Mouse (Mus musculus): ENCODE measurements around the gene Atp6v0a1. TPM values are rescaled to one million over a fixed set of nuclear protein-coding genes. Genes with fewer than 3 reads are reported as not detected.

Atp6v0a1 gene
- total RNA-seq, 2 experiments from 2014 or later: 87.1 to 92.2 TPM

GRCm38 (mm10) chr11:101085617-101086322, 76.5 kb downstream of the Atp6v0a1 start:
- DNase-seq: peak in 1 of 2 experiments; percentile 3

- peak in 1 of 2 experiments; percentile 19 for DNase-seq
Measured at GRCm38 (mm10) chr11:101086323-101086674, 77.0 kb downstream of the Atp6v0a1 start.

- peak; percentile 93 to 96 for DNase-seq
Measured at GRCm38 (mm10) chr11:101086756-101087681, 77.8 kb downstream of the Atp6v0a1 start, which contains the start of gene Mlx. Mlx (plus strand) TSS chr11:101087277.

GRCm38 (mm10) chr11:101087682-101088055, 78.4 kb downstream of the Atp6v0a1 start:
- peak in 1 of 2 experiments; percentile 36 for DNase-seq

GRCm38 (mm10) chr11:101089931-101090330, 80.7 kb downstream of the Atp6v0a1 start:
- no peak for DNase-seq

- DNase-seq: no peak
Measured at GRCm38 (mm10) chr11:101094930-101095313, 85.7 kb downstream of the Atp6v0a1 start.

GRCm38 (mm10) chr11:101095314-101096024, 86.2 kb downstream of the Atp6v0a1 start, which contains the start of gene Psmc3ip:
Psmc3ip (minus strand) TSS chr11:101095436.
- DNase-seq: peak; percentile 98

GRCm38 (mm10) chr11:101098231-101098630, 89.0 kb downstream of the Atp6v0a1 start:
- no peak for DNase-seq

GRCm38 (mm10) chr11:101103011-101103410, 93.8 kb downstream of the Atp6v0a1 start:
- DNase-seq: no peak

GRCm38 (mm10) chr11:101109351-101109750, 100.1 kb downstream of the Atp6v0a1 start:
- no peak for DNase-seq

GRCm38 (mm10) chr11:101110708-101111107, 101.5 kb downstream of the Atp6v0a1 start:
- DNase-seq: no peak

GRCm38 (mm10) chr11:101111178-101111577, 101.9 kb downstream of the Atp6v0a1 start:
- DNase-seq: no peak

GRCm38 (mm10) chr11:101112186-101112585, 102.9 kb downstream of the Atp6v0a1 start:
- no peak for DNase-seq

Small RNA genes within 50 kb of the gene (microRNA-seq; reads per million reads assigned to microRNA genes)
- 0 to 0.81 reads per million in 2 experiments for gene Mir6928

Other genes with a start within 250 kb of the Atp6v0a1 start
- gene Kcnh4, start 249.5 kb upstream of the Atp6v0a1 start, total RNA-seq (2021): not detected
- not detected for gene Hcrt, start 246.5 kb upstream of the Atp6v0a1 start, total RNA-seq (2021)
- gene Ghdc, start 238.5 kb upstream of the Atp6v0a1 start, total RNA-seq (2021): 10 to 100 TPM in 1 of 2 experiments, 1 to 10 TPM in 1; 9.8 to 13.4 TPM
- 10 to 100 TPM; 55.0 to 60.1 TPM for gene Stat5b, start 158.7 kb upstream of the Atp6v0a1 start, total RNA-seq (2021)
- gene Stat5a, start 150.1 kb upstream of the Atp6v0a1 start, total RNA-seq (2021): 10 to 100 TPM; 17.2 to 23.0 TPM
- gene Stat3, start 69.9 kb upstream of the Atp6v0a1 start, total RNA-seq (2021): 10 to 100 TPM; 71.8 to 83.2 TPM
- gene Cavin1, start 38.6 kb upstream of the Atp6v0a1 start, total RNA-seq (2021): 100 to 1,000 TPM; 192 to 214 TPM
- gene Naglu, start 60.6 kb downstream of the Atp6v0a1 start, total RNA-seq (2021): 1 to 10 TPM; 7.2 to 8.4 TPM
- gene Hsd17b1, start 69.0 kb downstream of the Atp6v0a1 start, total RNA-seq (2021): under 1 TPM; 0.41 to 0.77 TPM
- 10 to 100 TPM; 17.4 to 18.8 TPM for gene Coasy, start 73.1 kb downstream of the Atp6v0a1 start, total RNA-seq (2021)
- gene Mlx, start 77.8 kb downstream of the Atp6v0a1 start, total RNA-seq (2021): 10 to 100 TPM; 17.2 to 17.9 TPM
- 1 to 10 TPM; 2.4 to 2.6 TPM for gene Psmc3ip, start 86.0 kb downstream of the Atp6v0a1 start, total RNA-seq (2021)
- gene Retreg3, start 110.4 kb downstream of the Atp6v0a1 start, total RNA-seq (2021): 10 to 100 TPM; 29.7 to 31.6 TPM
- gene Tubg1, start 110.5 kb downstream of the Atp6v0a1 start, total RNA-seq (2021): 10 to 100 TPM; 23.9 to 25.6 TPM
- gene Tubg2, start 146.5 kb downstream of the Atp6v0a1 start, total RNA-seq (2021): 1 to 10 TPM; 2.3 to 3.7 TPM
- gene Cntnap1, start 161.1 kb downstream of the Atp6v0a1 start, total RNA-seq (2021): 1 to 10 TPM; 1.1 to 1.9 TPM
- 10 to 100 TPM; 12.6 to 12.8 TPM for gene Plekhh3, start 161.9 kb downstream of the Atp6v0a1 start, total RNA-seq (2021)
- gene Ccr10, start 166.0 kb downstream of the Atp6v0a1 start, total RNA-seq (2021): not detected
- 10 to 100 TPM; 29.8 to 36.4 TPM for gene Ezh1, start 217.0 kb downstream of the Atp6v0a1 start, total RNA-seq (2021)
- gene Ramp2, start 236.6 kb downstream of the Atp6v0a1 start, total RNA-seq (2021): 100 to 1,000 TPM in 1 of 2 experiments, 10 to 100 TPM in 1; 74.7 to 100 TPM
- gene Vps25, start 244.3 kb downstream of the Atp6v0a1 start, total RNA-seq (2021): 100 to 1,000 TPM in 1 of 2 experiments, 10 to 100 TPM in 1; 87.3 to 107 TPM